Mouse (Mus musculus) neural tube, embryonic 11.5 days (tissue): ENCODE data around the gene Ifi27l2a. TPM values are rescaled to one million over a fixed set of nuclear protein-coding genes. Genes with fewer than 3 reads are reported as not detected.

Experiments used
- ATAC-seq: fragments of 200-750 bp; cut with Nextera tagmentation; 2 replicates; pipeline ENCODE4 v1.8.0; 2017; ENCODE audit warnings: moderate number of reproducible peaks, mild to moderate bottlenecking, moderate TSS enrichment, moderate library complexity; ENCODE audit not compliant: insufficient read depth, low FRiP score, low TSS enrichment
- DNase-seq: peaks from one replicate; pipeline ENCODE4 v3.0.0-alpha.2; 2015; ENCODE audit warnings: low spot score
- H3K27ac ChIP-seq: fragments of 300-500 bp; sonication (generic); 2 replicates; pipeline ENCODE4 v1.5.1; 2014; ENCODE audit warnings: low read depth, mild to moderate bottlenecking, low read length
- H3K27me3 ChIP-seq: fragments of 300-500 bp; sonication (generic); 2 replicates; pipeline ENCODE4 v1.6.1; 2014; ENCODE audit warnings: mild to moderate bottlenecking, low read length, mixed read lengths; ENCODE audit not compliant: control insufficient read depth, insufficient read depth
- H3K36me3 ChIP-seq: fragments of 300-500 bp; sonication (generic); 2 replicates; pipeline ENCODE4 v1.6.1; 2014; ENCODE audit warnings: mild to moderate bottlenecking, low read length, moderate library complexity, mixed read lengths; ENCODE audit not compliant: control insufficient read depth, insufficient read depth
- H3K4me1 ChIP-seq: fragments of 300-500 bp; sonication (generic); 2 replicates; pipeline ENCODE4 v1.6.1; 2014; ENCODE audit warnings: low read length, mixed read lengths; ENCODE audit not compliant: control insufficient read depth, insufficient read depth
- H3K4me2 ChIP-seq: fragments of 300-500 bp; sonication (generic); 2 replicates; pipeline ENCODE4 v1.6.1; 2014; ENCODE audit warnings: low read depth, mild to moderate bottlenecking, moderate library complexity
- H3K4me3 ChIP-seq: fragments of 300-500 bp; sonication (generic); 2 replicates; pipeline ENCODE4 v1.5.1; 2014; ENCODE audit warnings: low read depth, low read length
- H3K9ac ChIP-seq: fragments of 300-500 bp; sonication (generic); 2 replicates; pipeline ENCODE4 v1.6.1; 2014; ENCODE audit warnings: mild to moderate bottlenecking, low read length
- H3K9me3 ChIP-seq: fragments of 300-500 bp; sonication (generic); 2 replicates; pipeline ENCODE4 v1.6.1; 2016; ENCODE audit warnings: low read length; ENCODE audit not compliant: control insufficient read depth
- WGBS: fragments of 180-500 bp; shearing (Covaris S2); extraction: QIAGEN DNeasy Blood & Tissue Kit; methylation state at CpG from one replicate; pipeline ENCODE4 v1.1.7; 2014; 5-methylcytosine and 5-hydroxymethylcytosine counted together
- polyA plus RNA-seq: library from polyadenylated mRNA; unstranded; fragments of >200 nt; fragmentation: Nextera tagmentation; extraction: Ambion mirVana; gene quantifications from 2 replicates; pipeline ENCODE4 v1.2.1, GENCODE M21; 2014

Ifi27l2a gene
- polyA plus RNA-seq, 1 experiment from 2014 or later, result 1.4 TPM

GRCm38 (mm10) chr12:103434861-103435260, 8.6 kb downstream of the Ifi27l2a start:
- H3K4me3 ChIP-seq, result no peak overlapping the region
- DNase-seq (no peak), ATAC-seq (no peak)
- no peaks in the 10 kb centered on the region for H3K27me3 ChIP-seq
- no peaks in the 10 kb centered on the region for H3K36me3 ChIP-seq
- no peak overlapping the region for H3K4me2 ChIP-seq
- no peak overlapping the region for H3K9ac ChIP-seq
- H3K4me1 ChIP-seq, result no peaks in the 10 kb centered on the region
- no peaks in the 10 kb centered on the region for H3K9me3 ChIP-seq
- no peak overlapping the region for H3K27ac ChIP-seq

- Histone ChIP-seq H3K27ac (no peak within 1 kb of the TSS), H3K4me1 (no peaks in the 10 kb centered on the region), H3K9me3 (no peaks in the 10 kb centered on the region), H3K4me3 (no peak within 1 kb of the TSS), H3K9ac (no peak within 1 kb of the TSS), H3K4me2 (no peak within 1 kb of the TSS), H3K36me3 (no peaks in the 10 kb centered on the region), H3K27me3 (no peaks in the 10 kb centered on the region)
- DNase-seq, result no peak
- WGBS, result 81% methylated on average over 8 of the region's 8 CpGs
- ATAC-seq, result no peak
Measured at GRCm38 (mm10) chr12:103433986-103434731, 9.3 kb downstream of the Ifi27l2a start, which contains the start of gene Ifi27. Ifi27 (plus strand) TSS chr12:103434211.

- no peak for DNase-seq
- H3K9me3 ChIP-seq, result no peaks in the 10 kb centered on the region
- H3K4me2 ChIP-seq, result no peak overlapping the region
- no peak for ATAC-seq
- H3K36me3 ChIP-seq, result no peaks in the 10 kb centered on the region
- H3K9ac ChIP-seq, result no peak overlapping the region
- H3K27me3 ChIP-seq, result no peaks in the 10 kb centered on the region
- no peak overlapping the region for H3K4me3 ChIP-seq
- H3K4me1 ChIP-seq, result no peaks in the 10 kb centered on the region
- WGBS, result 92% methylated on average over 2 of the region's 2 CpGs
- H3K27ac ChIP-seq, result no peak overlapping the region
Measured at GRCm38 (mm10) chr12:103433430-103433829, 10.1 kb downstream of the Ifi27l2a start.

DNA sequence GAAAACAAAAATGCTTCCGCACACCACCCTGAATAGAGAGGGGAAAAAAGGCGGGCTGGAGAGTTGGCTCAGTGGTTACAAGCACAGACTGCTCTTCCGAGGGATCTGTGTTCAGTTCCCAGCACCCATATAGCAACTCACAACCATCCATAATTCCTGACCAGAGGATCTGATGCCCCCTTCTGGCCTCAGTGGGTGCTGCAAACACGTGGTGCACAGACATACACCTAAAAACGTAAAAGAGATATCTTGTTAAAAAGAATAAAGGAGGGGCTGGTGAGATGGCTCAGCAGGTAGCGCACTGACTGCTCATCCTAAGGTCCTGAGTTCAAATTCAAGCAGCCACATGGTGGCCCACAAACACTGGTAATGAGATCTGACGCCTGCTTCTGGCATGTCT, 16.8 kb downstream of the Ifi27l2a start:
- H3K9me3 ChIP-seq, result no peaks in the 10 kb centered on the region; the same call in 1 of the 2 replicates
- DNase-seq, result no peak
- H3K4me1 ChIP-seq, result peaks cover 10% of the 10 kb centered on the region; the same call in 1 of the 2 replicates
- no peak overlapping the region for H3K4me2 ChIP-seq
- H3K9ac ChIP-seq, result no peak overlapping the region
- no peaks in the 10 kb centered on the region for H3K36me3 ChIP-seq
- H3K4me3 ChIP-seq, result no peak overlapping the region
- H3K27me3 ChIP-seq, result no peaks in the 10 kb centered on the region
- no peak for ATAC-seq
- 91% methylated on average over 7 of the region's 7 CpGs for WGBS
- no peak overlapping the region for H3K27ac ChIP-seq

DNA sequence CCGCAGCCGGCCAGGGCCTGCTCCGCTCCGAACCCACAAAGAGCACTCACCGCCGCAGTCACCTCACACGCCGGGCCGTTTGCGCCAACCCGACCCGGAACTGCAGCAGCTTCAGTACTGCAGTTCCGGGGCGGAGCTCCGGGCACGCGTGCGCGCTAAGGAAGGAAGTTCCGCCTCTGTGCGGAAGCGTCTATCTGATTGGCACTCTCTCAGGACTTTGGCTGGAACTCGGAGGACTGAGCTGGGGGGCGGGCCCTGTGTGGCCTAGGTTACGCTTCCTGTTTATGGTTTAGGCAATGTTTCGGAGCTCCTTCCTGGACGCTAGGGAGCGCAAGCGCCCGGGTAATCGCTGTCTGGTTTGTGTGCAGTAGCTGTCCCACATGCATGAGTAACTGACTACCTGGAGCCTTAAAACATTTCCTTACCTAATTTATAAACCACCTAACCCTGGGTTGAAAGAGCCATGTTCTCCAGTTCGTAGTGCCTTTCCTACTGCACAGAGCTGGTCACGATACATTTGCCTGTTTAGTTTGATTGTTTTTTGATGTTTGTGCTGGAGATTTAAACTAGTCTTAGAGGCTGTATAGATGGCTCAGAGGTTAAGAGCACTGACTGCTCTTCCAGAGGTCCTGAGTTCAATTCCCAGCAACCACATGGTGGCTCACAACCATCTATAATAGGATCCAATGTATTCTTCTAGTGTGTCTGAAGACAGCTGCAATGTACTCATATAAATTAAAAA, 17.6 kb downstream of the Ifi27l2a start, which contains the start of gene Ddx24:
Gene Ddx24 (minus strand): TSS at position 102 of the 742 bp plus-strand sequence.
- H3K4me2 ChIP-seq, result peak within 1 kb of the TSS; percentile 88
- WGBS, result 1% methylated on average over 33 of the region's 33 CpGs
- ATAC-seq (peak; percentile 100), DNase-seq (peak; percentile 98)
- no peaks in the 10 kb centered on the region for H3K27me3 ChIP-seq
- peak within 1 kb of the TSS; percentile 91 for H3K4me3 ChIP-seq
- peaks cover 10% of the 10 kb centered on the region; the same call in 1 of the 2 replicates for H3K4me1 ChIP-seq
- no peaks in the 10 kb centered on the region; the same call in 1 of the 2 replicates for H3K9me3 ChIP-seq
- no peaks in the 10 kb centered on the region for H3K36me3 ChIP-seq
- 0 out of 2 replicates have a peak within 1 kb of the TSS, but pooled peaks have one; percentile 27 for H3K27ac ChIP-seq
- H3K9ac ChIP-seq, result peak within 1 kb of the TSS; percentile 76

DNA sequence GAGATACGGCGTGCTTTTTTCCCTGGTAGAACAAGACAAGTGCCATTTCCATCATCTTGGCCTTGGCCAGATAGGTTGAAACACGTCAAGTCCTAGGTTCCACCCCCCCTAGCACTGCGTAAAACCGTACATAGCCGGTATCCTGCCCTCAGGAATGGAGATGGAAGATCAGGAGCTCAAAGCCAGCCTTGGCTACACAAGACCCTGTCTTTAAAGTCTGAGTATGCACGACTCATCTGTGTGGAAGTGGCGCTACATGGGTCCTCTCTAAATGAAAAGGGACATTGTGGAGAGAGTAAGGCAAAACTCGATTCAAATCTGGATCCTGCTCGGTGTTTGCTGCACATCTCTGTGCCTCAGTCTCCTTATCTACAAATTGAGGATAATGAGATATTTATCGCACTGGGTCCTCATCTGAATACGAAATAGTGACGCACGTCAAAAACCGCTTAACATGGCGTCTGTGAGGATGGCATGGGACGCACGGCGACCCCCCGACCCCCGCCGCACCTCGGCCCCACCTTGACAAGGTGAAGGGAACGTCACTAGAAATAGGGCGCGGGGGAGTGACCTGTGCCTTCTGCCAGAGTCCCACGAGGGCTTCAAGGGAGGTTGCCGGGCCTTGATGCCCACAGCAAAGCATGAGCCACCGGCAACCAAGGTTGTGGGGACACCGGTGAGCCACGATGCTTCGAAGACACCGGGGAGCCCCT, 18.3 kb downstream of the Ifi27l2a start:
- Histone ChIP-seq H3K36me3 (no peaks in the 10 kb centered on the region), H3K27ac (0 out of 2 replicates have a peak overlapping the region, but pooled peaks have one; percentile 27), H3K4me3 (peak overlapping the region; percentile 91), H3K27me3 (no peaks in the 10 kb centered on the region), H3K9ac (peak overlapping the region; percentile 76), H3K4me1 (peaks cover 10% of the 10 kb centered on the region; the same call in 1 of the 2 replicates), H3K9me3 (no peaks in the 10 kb centered on the region; the same call in 1 of the 2 replicates), H3K4me2 (peak overlapping the region; percentile 88)
- peak; percentile 41; the same call in 1 of the 2 replicates for ATAC-seq
- no peak for DNase-seq
- 11% methylated on average over 33 of the region's 33 CpGs for WGBS

- no peaks in the 10 kb centered on the region for H3K9me3 ChIP-seq
- H3K27ac ChIP-seq, result no peak overlapping the region
- H3K4me1 ChIP-seq, result no peaks in the 10 kb centered on the region
- WGBS, result 96% methylated on average over 10 of the region's 10 CpGs
- no peak overlapping the region for H3K4me3 ChIP-seq
- no peak overlapping the region for H3K9ac ChIP-seq
- H3K36me3 ChIP-seq, result peaks cover 6% of the 10 kb centered on the region
- H3K27me3 ChIP-seq, result no peaks in the 10 kb centered on the region
- no peak overlapping the region for H3K4me2 ChIP-seq
- ATAC-seq, result no peak
- no peak for DNase-seq
Measured at GRCm38 (mm10) chr12:103408144-103408543, 35.3 kb downstream of the Ifi27l2a start.

- no peak for DNase-seq
- H3K4me2 ChIP-seq, result no peak within 1 kb of the TSS
- 95% methylated on average over 4 of the region's 4 CpGs for WGBS
- peaks cover 5% of the 10 kb centered on the region; the same call in 1 of the 2 replicates for H3K36me3 ChIP-seq
- H3K4me3 ChIP-seq, result no peak within 1 kb of the TSS
- no peak for ATAC-seq
- no peaks in the 10 kb centered on the region for H3K27me3 ChIP-seq
- no peaks in the 10 kb centered on the region for H3K4me1 ChIP-seq
- H3K9me3 ChIP-seq, result no peaks in the 10 kb centered on the region
- no peak within 1 kb of the TSS for H3K9ac ChIP-seq
- no peak within 1 kb of the TSS for H3K27ac ChIP-seq
Measured at GRCm38 (mm10) chr12:103407720-103408119, 35.8 kb downstream of the Ifi27l2a start, which contains the start of gene 9330161L09Rik. 9330161L09Rik (minus strand) TSS chr12:103407820.
